Mouse (Mus musculus) embryonic facial prominence, embryonic 10.5 days (tissue): ENCODE measurements around the gene Zan. TPM values are rescaled to one million over a fixed set of nuclear protein-coding genes. Genes with fewer than 3 reads are reported as not detected.
A peak's percentile ranks its signal among the peaks of the same experiment; 100 is the strongest.

Experiments
- DNase-seq: peaks from one replicate; pipeline ENCODE4 v3.0.0-alpha.2; 2017; ENCODE audit warnings: low spot score
- H3K27ac ChIP-seq: fragments of 300-500 bp; sonication (generic); replicated peaks from 2 replicates; pipeline ENCODE4 v1.5.1; 2016; ENCODE audit warnings: mild to moderate bottlenecking
- H3K27me3 ChIP-seq: fragments of 300-500 bp; sonication (generic); replicated peaks from 2 replicates; pipeline ENCODE4 v1.6.1; 2016; ENCODE audit warnings: low read depth, mild to moderate bottlenecking; ENCODE audit not compliant: poor library complexity, severe bottlenecking
- H3K36me3 ChIP-seq: fragments of 300-500 bp; sonication (generic); replicated peaks from 2 replicates; pipeline ENCODE4 v1.6.1; 2016; ENCODE audit warnings: mild to moderate bottlenecking, moderate library complexity
- H3K4me1 ChIP-seq: fragments of 300-500 bp; sonication (generic); 2 replicates; pipeline ENCODE4 v1.6.1; 2016
- H3K4me3 ChIP-seq: fragments of 300-500 bp; sonication (generic); 2 replicates; pipeline ENCODE4 v1.5.1; 2016; ENCODE audit warnings: mild to moderate bottlenecking, moderate library complexity
- H3K9me3 ChIP-seq: fragments of 300-500 bp; sonication (generic); 2 replicates; pipeline ENCODE4 v1.6.1; 2016; ENCODE audit warnings: mild to moderate bottlenecking
- WGBS: fragments of 180-500 bp; shearing (Covaris S2); methylation state at CpG from one replicate; pipeline ENCODE4 v1.1.7; 2016; 5-methylcytosine and 5-hydroxymethylcytosine counted together
- polyA plus RNA-seq: library from polyadenylated mRNA; unstranded; fragments of >200 nt; fragmentation: Nextera tagmentation; extraction: Ambion mirVana; gene quantifications from 2 replicates; pipeline ENCODE4 v1.2.1, GENCODE M21; 2016

The Zan gene
- polyA plus RNA-seq, 1 experiment from 2014 or later = 0.16 TPM

- Histone ChIP-seq H3K27ac (no peak overlapping the region), H3K36me3 (no peaks in the 10 kb centered on the region), H3K4me3 (no peak overlapping the region), H3K9me3 (no peaks in the 10 kb centered on the region), H3K27me3 (peaks cover 22% of the 10 kb centered on the region), H3K4me1 (peaks cover 18% of the 10 kb centered on the region)
- DNase-seq = no peak
- 86% methylated on average over 7 of the region's 7 CpGs for WGBS
Measured at GRCm38 (mm10) chr5:137487616-137488015, 10.8 kb upstream of the Zan start.

GRCm38 (mm10) chr5:137485851-137486155, 8.9 kb upstream of the Zan start:
- WGBS = 2% methylated on average over 17 of the region's 17 CpGs
- Histone ChIP-seq H3K4me3 (peak overlapping the region; percentile 63), H3K36me3 (no peaks in the 10 kb centered on the region), H3K9me3 (no peaks in the 10 kb centered on the region), H3K27me3 (peaks cover 22% of the 10 kb centered on the region), H3K27ac (peak overlapping the region; percentile 81), H3K4me1 (peaks cover 32% of the 10 kb centered on the region)
- DNase-seq = no peak

GRCm38 (mm10) chr5:137485071-137485850, 8.4 kb upstream of the Zan start:
- 6% methylated on average over 30 of the region's 30 CpGs for WGBS
- peak overlapping the region; percentile 81 for H3K27ac ChIP-seq
- peak overlapping the region; percentile 63 for H3K4me3 ChIP-seq
- peaks cover 32% of the 10 kb centered on the region for H3K4me1 ChIP-seq
- DNase-seq = peak; percentile 49
- H3K27me3 ChIP-seq = peaks cover 22% of the 10 kb centered on the region
- no peaks in the 10 kb centered on the region for H3K9me3 ChIP-seq
- no peaks in the 10 kb centered on the region for H3K36me3 ChIP-seq

GRCm38 (mm10) chr5:137481897-137482296, 5.0 kb upstream of the Zan start:
- Histone ChIP-seq H3K27ac (peak overlapping the region; percentile 14; the same call in 1 of the 2 replicates), H3K4me3 (no peak overlapping the region), H3K27me3 (peaks cover 20% of the 10 kb centered on the region), H3K9me3 (no peaks in the 10 kb centered on the region), H3K36me3 (no peaks in the 10 kb centered on the region), H3K4me1 (peaks cover 32% of the 10 kb centered on the region)
- peak; percentile 41 for DNase-seq
- 19% methylated on average over 8 of the region's 8 CpGs for WGBS

GRCm38 (mm10) chr5:137481138-137481537, 4.3 kb upstream of the Zan start:
- Histone ChIP-seq H3K27me3 (peaks cover 15% of the 10 kb centered on the region), H3K4me3 (no peak overlapping the region), H3K9me3 (no peaks in the 10 kb centered on the region), H3K27ac (peak overlapping the region; percentile 14; the same call in 1 of the 2 replicates), H3K4me1 (peaks cover 29% of the 10 kb centered on the region), H3K36me3 (no peaks in the 10 kb centered on the region)
- DNase-seq = peak; percentile 79

- no peak overlapping the region for H3K4me3 ChIP-seq
- H3K27ac ChIP-seq = peak overlapping the region; percentile 14; the same call in 1 of the 2 replicates
- 16% methylated on average over 2 of the region's 2 CpGs for WGBS
- no peaks in the 10 kb centered on the region for H3K36me3 ChIP-seq
- DNase-seq = no peak
- peaks cover 12% of the 10 kb centered on the region for H3K4me1 ChIP-seq
- H3K9me3 ChIP-seq = no peaks in the 10 kb centered on the region
- no peaks in the 10 kb centered on the region for H3K27me3 ChIP-seq
Measured at GRCm38 (mm10) chr5:137474351-137474750, 2.5 kb downstream of the Zan start.

- no peaks in the 10 kb centered on the region for H3K9me3 ChIP-seq
- peaks cover 12% of the 10 kb centered on the region for H3K4me1 ChIP-seq
- no peak overlapping the region for H3K27ac ChIP-seq
- H3K4me3 ChIP-seq = no peak overlapping the region
- H3K27me3 ChIP-seq = no peaks in the 10 kb centered on the region
- 74% methylated on average over 5 of the region's 5 CpGs for WGBS
- DNase-seq = no peak
- H3K36me3 ChIP-seq = no peaks in the 10 kb centered on the region
Measured at GRCm38 (mm10) chr5:137472252-137472904, 4.5 kb downstream of the Zan start.

GRCm38 (mm10) chr5:137466946-137467345, 9.9 kb downstream of the Zan start:
- Histone ChIP-seq H3K27me3 (no peaks in the 10 kb centered on the region), H3K4me3 (no peak overlapping the region), H3K27ac (no peak overlapping the region), H3K4me1 (no peaks in the 10 kb centered on the region), H3K9me3 (no peaks in the 10 kb centered on the region), H3K36me3 (no peaks in the 10 kb centered on the region)
- 93% methylated on average over 6 of the region's 6 CpGs for WGBS
- no peak for DNase-seq

GRCm38 (mm10) chr5:137465049-137465448, 11.8 kb downstream of the Zan start:
- H3K27me3 ChIP-seq = no peaks in the 10 kb centered on the region
- WGBS = 52% methylated on average over 3 of the region's 3 CpGs
- no peaks in the 10 kb centered on the region for H3K9me3 ChIP-seq
- H3K4me3 ChIP-seq = no peak overlapping the region
- no peaks in the 10 kb centered on the region for H3K36me3 ChIP-seq
- H3K27ac ChIP-seq = no peak overlapping the region
- no peaks in the 10 kb centered on the region for H3K4me1 ChIP-seq
- no peak for DNase-seq

GRCm38 (mm10) chr5:137455866-137456591, 20.8 kb downstream of the Zan start:
- 69% methylated on average over 7 of the region's 7 CpGs for WGBS
- Histone ChIP-seq H3K4me1 (no peaks in the 10 kb centered on the region), H3K36me3 (no peaks in the 10 kb centered on the region), H3K9me3 (no peaks in the 10 kb centered on the region), H3K27ac (no peak overlapping the region), H3K27me3 (no peaks in the 10 kb centered on the region), H3K4me3 (no peak overlapping the region)
- DNase-seq = no peak

GRCm38 (mm10) chr5:137455206-137455605, 21.7 kb downstream of the Zan start:
- H3K4me1 ChIP-seq = no peaks in the 10 kb centered on the region
- no peaks in the 10 kb centered on the region for H3K27me3 ChIP-seq
- 81% methylated on average over 6 of the region's 6 CpGs for WGBS
- H3K9me3 ChIP-seq = no peaks in the 10 kb centered on the region
- no peak for DNase-seq
- no peak overlapping the region for H3K4me3 ChIP-seq
- no peak overlapping the region for H3K27ac ChIP-seq
- H3K36me3 ChIP-seq = no peaks in the 10 kb centered on the region

GRCm38 (mm10) chr5:137445536-137445935, 31.3 kb downstream of the Zan start:
- no peaks in the 10 kb centered on the region for H3K4me1 ChIP-seq
- no peaks in the 10 kb centered on the region for H3K9me3 ChIP-seq

More at GRCm38 (mm10) chr5:137445536-137445935, 31.3 kb downstream of the Zan start:
- Histone ChIP-seq H3K27ac (no peak overlapping the region), H3K4me3 (no peak overlapping the region), H3K36me3 (no peaks in the 10 kb centered on the region), H3K27me3 (no peaks in the 10 kb centered on the region)
- no peak for DNase-seq
